Mouse (Mus musculus): Measurements from ENCODE around the gene Nomo1.

DNA sequence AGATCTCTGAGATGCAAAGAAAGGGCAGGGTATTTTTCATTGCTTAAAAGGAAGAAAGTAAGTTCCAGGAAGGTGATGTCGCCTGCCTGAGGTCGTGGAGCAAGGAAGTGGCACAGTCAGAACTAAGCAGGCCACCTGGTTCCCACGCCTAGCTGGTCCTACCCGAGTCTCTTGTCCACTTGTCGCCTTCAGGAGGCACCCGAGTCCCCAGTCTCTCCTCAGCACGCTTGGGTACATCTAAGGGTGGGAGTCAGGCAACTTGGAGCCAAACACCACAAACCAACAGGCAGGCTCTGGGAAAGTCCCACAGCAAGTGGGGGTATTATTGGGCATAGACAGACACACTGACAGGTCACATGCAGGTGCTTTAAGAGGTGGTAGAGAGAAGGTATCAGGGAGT, 97.2 kb downstream of the Nomo1 start:
- TF ChIP-seq CTCF (IDR thresholded peaks at IDR 0.05; ENCODE audit: low read depth, low read length) (no peak), POLR2A (IDR thresholded peaks at IDR 0.05; ENCODE audit: extremely low read depth, insufficient read depth, low read length) (no peak)

All from liver, adult 2 months (tissue).